Mouse (Mus musculus) adrenal gland, postnatal 10 days (tissue): Measurements from ENCODE around the gene Sft2d2. TPM values are rescaled to one million over a fixed set of nuclear protein-coding genes. Genes with fewer than 3 reads are reported as not detected.

Experiments used
- DNase-seq: peaks from one replicate; pipeline ENCODE4 v3.0.0; 2021; ENCODE audit warnings: mixed read lengths
- total RNA-seq, 2 experiments: library from RNA; stranded (reverse); gene quantifications; 2 replicates each; pipeline ENCODE4 v1.2.3; 2021

Gene Sft2d2
- total RNA-seq, 2 experiments from 2014 or later: 23.6 to 25.1 TPM

- no peak for DNase-seq
Observed at GRCm38 (mm10) chr1:165190571-165191273, 3.5 kb downstream of the Sft2d2 start.

GRCm38 (mm10) chr1:165190068-165190467 lies 4.2 kb downstream of the Sft2d2 start:
- DNase-seq: no peak

GRCm38 (mm10) chr1:165188806-165189580 lies 5.2 kb downstream of the Sft2d2 start:
- DNase-seq: no peak

GRCm38 (mm10) chr1:165187357-165187756 lies 6.9 kb downstream of the Sft2d2 start:
- DNase-seq: no peak

GRCm38 (mm10) chr1:165186491-165186890 lies 7.7 kb downstream of the Sft2d2 start:
- DNase-seq: no peak

GRCm38 (mm10) chr1:165185116-165185515 lies 9.1 kb downstream of the Sft2d2 start:
- peak; percentile 32 for DNase-seq

- no peak for DNase-seq
Observed at GRCm38 (mm10) chr1:165184178-165184577, 10.1 kb downstream of the Sft2d2 start.

GRCm38 (mm10) chr1:165183400-165183799 lies 10.8 kb downstream of the Sft2d2 start:
- no peak for DNase-seq

- no peak for DNase-seq
Observed at GRCm38 (mm10) chr1:165179321-165179720, 14.9 kb downstream of the Sft2d2 start.

GRCm38 (mm10) chr1:165178075-165178474 lies 16.2 kb downstream of the Sft2d2 start:
- DNase-seq: no peak

- no peak for DNase-seq
Observed at GRCm38 (mm10) chr1:165174059-165174616, 20.1 kb downstream of the Sft2d2 start.

- DNase-seq: no peak
Observed at GRCm38 (mm10) chr1:165171277-165171676, 23.0 kb downstream of the Sft2d2 start.

- DNase-seq: no peak
Observed at GRCm38 (mm10) chr1:165170157-165170556, 24.1 kb downstream of the Sft2d2 start.

GRCm38 (mm10) chr1:165169462-165169861 lies 24.8 kb downstream of the Sft2d2 start:
- no peak for DNase-seq

GRCm38 (mm10) chr1:165164920-165165319 lies 29.3 kb downstream of the Sft2d2 start:
- DNase-seq: no peak

GRCm38 (mm10) chr1:165160723-165161405 lies 33.4 kb downstream of the Sft2d2 start, which contains the start of gene Tbx19:
Tbx19 (minus strand) TSS chr1:165160773.
- DNase-seq: no peak

- no peak for DNase-seq
Observed at GRCm38 (mm10) chr1:165158841-165159240, 35.4 kb downstream of the Sft2d2 start.

- no peak for DNase-seq
Observed at GRCm38 (mm10) chr1:165154162-165154561, 40.1 kb downstream of the Sft2d2 start.

GRCm38 (mm10) chr1:165151216-165151615 lies 43.0 kb downstream of the Sft2d2 start:
- no peak for DNase-seq

- DNase-seq: no peak
Observed at GRCm38 (mm10) chr1:165142343-165142916, 51.8 kb downstream of the Sft2d2 start.

GRCm38 (mm10) chr1:165140227-165140626 lies 54.0 kb downstream of the Sft2d2 start:
- no peak for DNase-seq

- DNase-seq: no peak
Observed at GRCm38 (mm10) chr1:165133858-165134257, 60.4 kb downstream of the Sft2d2 start.
